Mouse (Mus musculus): ENCODE data around the gene Arhgap33. TPM values are rescaled to one million over a fixed set of nuclear protein-coding genes. Genes with fewer than 3 reads are reported as not detected.
"Not testable (repeated sequence)": the region's sequence is repeated elsewhere in the genome, so short reads cannot be mapped to it uniquely, and the experiment has no call there.

The Arhgap33 gene
- total RNA-seq, 4 experiments from 2014 or later = 177 to 184 (median 178) TPM

GRCm38 (mm10) chr7:30501159-30501558, 33.7 kb downstream of the Arhgap33 start:
- not testable (repeated sequence) for DNase-seq (ENCODE audit: low spot score in 2 of 2)

GRCm38 (mm10) chr7:30495506-30496042, 39.3 kb downstream of the Arhgap33 start:
- not testable (repeated sequence) for DNase-seq (ENCODE audit: low spot score in 2 of 2)

GRCm38 (mm10) chr7:30493401-30493931, 41.4 kb downstream of the Arhgap33 start, which contains the start of gene Prodh2:
TSS of gene Prodh2 (plus strand) at chr7:30493622.
- no peak for DNase-seq (ENCODE audit: low spot score in 2 of 2)

GRCm38 (mm10) chr7:30492765-30493164, 42.1 kb downstream of the Arhgap33 start:
- peak in 1 of 2 experiments; percentile 73 for DNase-seq (ENCODE audit: low spot score in 2 of 2)

- DNase-seq (ENCODE audit: low spot score in 2 of 2) = no peak
Measured at GRCm38 (mm10) chr7:30490957-30491307, 43.9 kb downstream of the Arhgap33 start.

- peak in 1 of 2 experiments; percentile 33 for DNase-seq (ENCODE audit: low spot score in 2 of 2)
Measured at GRCm38 (mm10) chr7:30490251-30490956, 44.5 kb downstream of the Arhgap33 start.

GRCm38 (mm10) chr7:30484250-30484649, 50.6 kb downstream of the Arhgap33 start:
- no peak for DNase-seq (ENCODE audit: low spot score in 2 of 2)

GRCm38 (mm10) chr7:30477415-30478381, 57.2 kb downstream of the Arhgap33 start:
- DNase-seq (ENCODE audit: low spot score in 2 of 2) = peak in 1 of 2 experiments; percentile 57

GRCm38 (mm10) chr7:30476136-30476535, 58.7 kb downstream of the Arhgap33 start:
- DNase-seq (ENCODE audit: low spot score in 2 of 2) = not testable (repeated sequence)

GRCm38 (mm10) chr7:30474999-30475398, 59.9 kb downstream of the Arhgap33 start:
- no peak for DNase-seq (ENCODE audit: low spot score in 2 of 2)

- no peak for DNase-seq (ENCODE audit: low spot score in 2 of 2)
Measured at GRCm38 (mm10) chr7:30472411-30472810, 62.4 kb downstream of the Arhgap33 start.

Small RNAs within 50 kb of the gene (microRNA-seq; reads per million reads assigned to microRNA genes)
- gene Gm38670 = 0.63 to 0.88 reads per million in 2 experiments

Other genes with a start within 250 kb of the Arhgap33 start
- 100 to 1,000 TPM; 377 to 471 (median 424) TPM for gene Clip3, start 243.3 kb downstream of the Arhgap33 start, total RNA-seq (2022)
- 10 to 100 TPM; 60.6 to 74.5 (median 62.8) TPM for gene Alkbh6, start 226.3 kb downstream of the Arhgap33 start, total RNA-seq (2022)
- gene Syne4, start 220.3 kb downstream of the Arhgap33 start, total RNA-seq (2022) = 10 to 100 TPM in 1 of 4 experiments, 1 to 10 TPM in 3; 7.4 to 10.5 (median 8.8) TPM
- gene E130208F15Rik, start 213.3 kb downstream of the Arhgap33 start, total RNA-seq (2022) = under 1 TPM in 3 of 4 experiments, not detected in 1; 0.34 to 0.87 (median 0.48) TPM
- gene Sdhaf1, start 211.2 kb downstream of the Arhgap33 start, total RNA-seq (2022) = 10 to 100 TPM in 1 of 4 experiments, 1 to 10 TPM in 3; 8.3 to 10.0 (median 9.0) TPM
- 10 to 100 TPM; 29.0 to 31.8 (median 31.0) TPM for gene Lrfn3, start 172.3 kb downstream of the Arhgap33 start, total RNA-seq (2022)
- 100 to 1,000 TPM in 2 of 4 experiments, 10 to 100 TPM in 2; 25.2 to 334 (median 134) TPM for gene Tyrobp, start 121.3 kb downstream of the Arhgap33 start, total RNA-seq (2022)
- 1 to 10 TPM in 3 of 4 experiments, not detected in 1; 1.4 to 3.0 (median 2.1) TPM for gene Hcst, start 115.2 kb downstream of the Arhgap33 start, total RNA-seq (2022)
- gene Nfkbid, start 113.3 kb downstream of the Arhgap33 start, total RNA-seq (2022) = 1 to 10 TPM; 2.2 to 4.5 (median 2.8) TPM
- gene Aplp1, start 89.5 kb downstream of the Arhgap33 start, total RNA-seq (2022) = 1,000 to 10,000 TPM; 1,239 to 1,309 (median 1,269) TPM
- 10 to 100 TPM in 1 of 4 experiments, 1 to 10 TPM in 3; 5.5 to 10.2 (median 7.5) TPM for gene Kirrel2, start 77.4 kb downstream of the Arhgap33 start, total RNA-seq (2022)
- gene Nphs1, start 76.7 kb downstream of the Arhgap33 start, total RNA-seq (2022) = under 1 TPM; 0.68 to 0.82 (median 0.75) TPM
- gene Prodh2, start 41.4 kb downstream of the Arhgap33 start, total RNA-seq (2022) = not detected
- 1 to 10 TPM; 5.5 to 8.1 (median 6.4) TPM for gene Hspb6, start 17.1 kb upstream of the Arhgap33 start, total RNA-seq (2022)
- 1 to 10 TPM; 3.4 to 4.4 (median 4.0) TPM for gene Proser3, start 17.2 kb upstream of the Arhgap33 start, total RNA-seq (2022)
- 10 to 100 TPM; 33.8 to 45.0 (median 41.1) TPM for gene Lin37, start 24.8 kb upstream of the Arhgap33 start, total RNA-seq (2022)
- gene U2af1l4, start 28.2 kb upstream of the Arhgap33 start, total RNA-seq (2022) = 10 to 100 TPM; 61.5 to 76.6 (median 71.7) TPM
- gene Gm49396, start 28.3 kb upstream of the Arhgap33 start, total RNA-seq (2022) = 1 to 10 TPM; 5.7 to 7.5 (median 6.3) TPM
- 100 to 1,000 TPM in 3 of 4 experiments, 10 to 100 TPM in 1; 97.2 to 102 (median 101) TPM for gene Psenen, start 28.6 kb upstream of the Arhgap33 start, total RNA-seq (2022)
- gene Igflr1, start 30.4 kb upstream of the Arhgap33 start, total RNA-seq (2022) = 1 to 10 TPM; 2.5 to 3.8 (median 2.8) TPM
- 10 to 100 TPM; 43.7 to 52.9 (median 47.6) TPM for gene Kmt2b, start 53.7 kb upstream of the Arhgap33 start, total RNA-seq (2022)
- gene Zbtb32, start 63.8 kb upstream of the Arhgap33 start, total RNA-seq (2022) = not detected
- gene Upk1a, start 77.8 kb upstream of the Arhgap33 start, total RNA-seq (2022) = under 1 TPM in 3 of 4 experiments, not detected in 1; 0.23 to 0.51 (median 0.35) TPM
- gene Cox6b1, start 91.1 kb upstream of the Arhgap33 start, total RNA-seq (2022) = 100 to 1,000 TPM; 641 to 753 (median 694) TPM
- gene Etv2, start 100.8 kb upstream of the Arhgap33 start, total RNA-seq (2022) = not detected
- gene Rbm42, start 115.3 kb upstream of the Arhgap33 start, total RNA-seq (2022) = 10 to 100 TPM; 57.5 to 68.0 (median 63.6) TPM
- gene Haus5, start 129.9 kb upstream of the Arhgap33 start, total RNA-seq (2022) = 1 to 10 TPM; 5.6 to 9.1 (median 7.3) TPM
- gene Pmis2, start 136.5 kb upstream of the Arhgap33 start, total RNA-seq (2022) = not detected
- gene 2200002J24Rik, start 163.9 kb upstream of the Arhgap33 start, total RNA-seq (2022) = not detected
- 1 to 10 TPM in 3 of 4 experiments, under 1 TPM in 1; 0.57 to 2.0 (median 1.6) TPM for gene Atp4a, start 177.1 kb upstream of the Arhgap33 start, total RNA-seq (2022)
- 100 to 1,000 TPM; 113 to 127 (median 115) TPM for gene Tmem147, start 194.5 kb upstream of the Arhgap33 start, total RNA-seq (2022)
- not detected for gene Gapdhs, start 208.6 kb upstream of the Arhgap33 start, total RNA-seq (2022)
- 10 to 100 TPM; 12.0 to 17.3 (median 13.7) TPM for gene Sbsn, start 216.4 kb upstream of the Arhgap33 start, total RNA-seq (2022)
- gene Dmkn, start 228.7 kb upstream of the Arhgap33 start, total RNA-seq (2022) = 1 to 10 TPM; 4.1 to 5.2 (median 4.7) TPM